12 mouse cellular contexts compared by ENCODE assay signal in genomic region chr2:33772439-33772838, GRCm38 (mm10).
DNase-seq lines count a peak whose midpoint lies in the region; ATAC-seq and TF ChIP-seq lines count a peak whose summit lies in the region.
"Had no signal": no experiment of that assay in that cellular context is flagged by ENCODE, and none has a peak within 500 bp of the region (broad histone marks: within the 10 kb centered on the region; RNA-seq: fewer than 3 reads in every experiment).

No protein-coding gene starts in this region.

- H3K4me3 ChIP-seq in lung, embryonic 14.5 days (ENCODE audit: low read depth, low read length) = no peak overlapping the region
- H3K4me3 ChIP-seq in gastrocnemius, adult 2 months = no peak overlapping the region
- H3K4me3 ChIP-seq in limb, embryonic 15.5 days = no peak overlapping the region
- no peak overlapping the region for H3K4me3 ChIP-seq in layer of hippocampus, adult 2 months
- H3K4me3 ChIP-seq: embryonic facial prominence, embryonic 13.5 days had no signal

- H3K27ac ChIP-seq in lung, embryonic 14.5 days (ENCODE audit: low read depth) = no peak overlapping the region
- no peak overlapping the region for H3K27ac ChIP-seq in gastrocnemius, adult 2 months
- peak overlapping the region; percentile 75; the same call in 1 of the 2 replicates for H3K27ac ChIP-seq in limb, embryonic 15.5 days
- no peak overlapping the region for H3K27ac ChIP-seq in layer of hippocampus, adult 2 months
- H3K27ac ChIP-seq: embryonic facial prominence, embryonic 13.5 days; liver, embryonic 14.5 days had no signal

- no peak overlapping the region for H3K4me2 ChIP-seq in lung, embryonic 14.5 days
- no peak overlapping the region for H3K4me2 ChIP-seq in limb, embryonic 15.5 days
- H3K4me2 ChIP-seq: embryonic facial prominence, embryonic 13.5 days had no signal

- no peaks in the 10 kb centered on the region for H3K27me3 ChIP-seq in lung, embryonic 14.5 days (ENCODE audit: insufficient read depth, low read length)
- no peaks in the 10 kb centered on the region for H3K27me3 ChIP-seq in limb, embryonic 15.5 days
- H3K27me3 ChIP-seq: embryonic facial prominence, embryonic 13.5 days had no signal

- no peak for ATAC-seq in lung, embryonic 14.5 days (ENCODE audit: insufficient read depth)
- ATAC-seq in limb, embryonic 15.5 days (ENCODE audit: insufficient number of reproducible peaks, low FRiP score, low TSS enrichment, low read depth) = no peak

- H3K4me1 ChIP-seq in lung, embryonic 14.5 days (ENCODE audit: insufficient read depth) = no peaks in the 10 kb centered on the region
- H3K4me1 ChIP-seq in limb, embryonic 15.5 days = peaks cover 45% of the 10 kb centered on the region

- TF ChIP-seq CTCF in lung, embryonic 14.5 days (IDR thresholded peaks at IDR 0.05; ENCODE audit: low read depth) = no peak
- TF ChIP-seq CTCF in gastrocnemius, adult 2 months (IDR thresholded peaks at IDR 0.05) = no peak
- TF ChIP-seq CTCF in layer of hippocampus, adult 2 months (conservative IDR thresholded peaks at IDR 0.05) = no peak

- 56% methylated on average over 9 of the region's 9 CpGs for WGBS in lung, embryonic 14.5 days
- 24% methylated on average over 9 of the region's 9 CpGs for WGBS in limb, embryonic 15.5 days

- H3K9me3 ChIP-seq in lung, embryonic 14.5 days (ENCODE audit: low read depth, low read length) = peaks cover 5% of the 10 kb centered on the region
- 0 out of 2 replicates have a peak, but pooled peaks cover 1% of the 10 kb centered on the region for H3K9me3 ChIP-seq in limb, embryonic 15.5 days

- DNase-seq in lung, embryonic 14.5 days = peak; percentile 13
- no peak for DNase-seq in lung, postnatal 10 days
- DNase-seq in gastrocnemius, adult 2 months = peak; percentile 61
- no peak for DNase-seq in testis, postnatal 14 days (ENCODE audit: low spot score)
- no peak for DNase-seq in testis, postnatal 10 days (ENCODE audit: low spot score)
- no peak for DNase-seq in T-cell, adult 2 months (ENCODE audit: low spot score)
- no peak for DNase-seq in layer of hippocampus, adult 2 months (ENCODE audit: low spot score in 2 of 2)
- DNase-seq: adrenal gland, postnatal 36 days; kidney, postnatal 25 days had no signal

- H3K36me3 ChIP-seq in lung, embryonic 14.5 days (ENCODE audit: insufficient read depth) = peaks cover 15% of the 10 kb centered on the region
- H3K36me3 ChIP-seq in limb, embryonic 15.5 days = peaks cover 6% of the 10 kb centered on the region

- intact Hi-C loops in gastrocnemius, adult 2 months (cut with DNase I) = no loop called here

- H3K9ac ChIP-seq in lung, embryonic 14.5 days = no peak overlapping the region
- H3K9ac ChIP-seq in limb, embryonic 15.5 days = no peak overlapping the region
- H3K9ac ChIP-seq: embryonic facial prominence, embryonic 13.5 days; liver, embryonic 14.5 days had no signal

Comparison
In these comparisons a context has a peak if more than half of its experiments do, and no peak if none do; other contexts are left out.
1. DNase-seq: peak in lung, embryonic 14.5 days (single experiment) and gastrocnemius, adult 2 months (single experiment); none in lung, postnatal 10 days (single experiment), testis, postnatal 14 days (single experiment), testis, postnatal 10 days (single experiment), T-cell, adult 2 months (single experiment) and layer of hippocampus, adult 2 months (0 of 2).